Mouse (Mus musculus): ENCODE data around the gene Gm11487.
"Not testable (repeated sequence)": the region's sequence is repeated elsewhere in the genome, so short reads cannot be mapped to it uniquely, and the experiment has no call there.

DNA sequence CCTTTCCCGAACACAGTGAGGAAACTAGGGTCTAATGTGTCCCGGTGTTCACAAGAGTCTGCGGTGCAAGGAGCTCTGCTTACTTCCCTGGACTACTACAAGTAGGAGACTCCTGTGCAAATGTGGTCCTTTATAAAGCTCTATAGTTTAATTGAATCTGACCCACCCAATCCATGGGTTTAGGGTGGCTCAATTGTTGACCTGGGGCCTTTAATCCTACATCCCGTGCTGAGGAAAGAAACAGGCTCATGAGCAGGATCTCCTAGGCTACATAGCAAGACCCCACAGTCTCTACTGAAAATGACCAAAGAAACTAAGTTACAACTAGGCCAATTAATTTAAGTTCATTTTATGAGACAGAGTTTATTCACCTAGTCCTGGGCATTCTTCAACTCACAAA lies at the start of gene Gm11487:
- not testable (repeated sequence) for TF ChIP-seq POLR2A (IDR thresholded peaks at IDR 0.05; ENCODE audit: low read depth, low read length); CTCF (conservative IDR thresholded peaks at IDR 0.05; ENCODE audit: insufficient read depth, insufficient read length, low read depth, low read length)

Measured in kidney, adult 2 months (tissue).